In the genomic region with DNA sequence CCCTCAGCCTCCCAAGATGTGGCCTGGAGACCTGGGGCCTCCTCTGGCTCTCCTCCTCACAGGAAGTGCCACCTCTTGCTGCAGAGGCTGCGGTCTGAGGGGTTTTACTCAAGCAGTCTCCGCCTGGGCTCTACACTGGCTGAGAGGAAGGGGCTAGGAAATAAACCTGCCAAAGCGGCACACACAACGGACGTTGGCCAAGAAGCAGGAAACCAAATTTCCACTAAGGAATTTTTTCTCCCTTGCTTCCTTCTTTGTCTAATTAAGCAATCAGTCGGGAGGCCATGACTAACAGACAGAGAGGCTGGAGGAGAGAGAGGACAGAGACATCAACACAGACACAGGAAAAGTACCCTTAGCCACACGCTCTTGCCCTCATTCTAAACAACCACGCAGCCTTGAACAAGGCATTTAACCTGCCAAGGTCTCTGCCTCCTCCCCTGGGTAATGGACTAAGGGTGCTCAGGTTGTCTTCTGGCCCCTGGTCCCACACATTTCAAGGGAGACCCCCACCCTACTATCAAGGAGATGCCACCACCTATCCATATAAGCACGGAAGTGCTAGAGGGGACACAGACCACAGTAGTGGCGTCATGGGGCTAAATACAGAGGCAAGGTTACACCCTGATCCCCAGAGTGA, we compare ENCODE assay signal across 10 mouse cellular contexts. TPM values are rescaled to one million over a fixed set of nuclear protein-coding genes. Genes with fewer than 3 reads are reported as not detected.
DNase-seq lines count a peak whose midpoint lies in the region.
"Had no signal": no experiment of that assay in that cellular context is flagged by ENCODE, and none has a peak within 500 bp of the region (broad histone marks: within the 10 kb centered on the region; RNA-seq: fewer than 3 reads in every experiment).

No protein-coding gene starts in this region.

- 22% methylated on average over 10 of the region's 10 CpGs for WGBS in macrophage (ENCODE audit: missing documents)

- H3K4me3 ChIP-seq in macrophage (ENCODE audit: inconsistent target) = no peak overlapping the region
- H3K4me3 ChIP-seq: midbrain, embryonic 12.5 days had no signal

- H3K79me2 ChIP-seq in macrophage (ENCODE audit: inconsistent target) = peaks cover 78% of the 10 kb centered on the region

- peak; percentile 12 to 26 for DNase-seq in cerebellum, postnatal 25 days
- DNase-seq in cerebellum, adult 9-10 months = no peak
- DNase-seq in Muller cell, postnatal 12 days (ENCODE audit: inconsistent ontology term) = peak; percentile 58
- peak; percentile 44 for DNase-seq in kidney, adult 9 months
- no peak for DNase-seq in retina, postnatal 1 day
- DNase-seq in layer of hippocampus, postnatal 10 days (ENCODE audit: low spot score in 2 of 2) = no peak
- no peak for DNase-seq in cerebellum, postnatal 36 days

- H3K36me3 ChIP-seq in macrophage (ENCODE audit: inconsistent target) = no peaks in the 10 kb centered on the region; the same call in 1 of the 2 replicates
- H3K36me3 ChIP-seq: midbrain, embryonic 12.5 days had no signal

- H3K27ac ChIP-seq in macrophage = peak overlapping the region; percentile 21; the same call in 1 of the 2 replicates
- H3K27ac ChIP-seq: midbrain, embryonic 12.5 days had no signal

RNA-seq across cellular contexts. Expression of gene H6pd, which starts 7.5 kb away (rescaled TPM):
- 10 to 100 TPM in 10 of 26 experiments, 1 to 10 TPM in 16; 1.4 to 23.8 (median 6.3) TPM for total RNA-seq in macrophage (2018; cell fraction: chromatin; rRNA removed)
- total RNA-seq in macrophage (2018; cell fraction: cytosol; rRNA removed) = 10 to 100 TPM; 11.4 to 32.2 (median 18.9) TPM
- total RNA-seq in macrophage (2018; cell fraction: nucleus; rRNA removed) = 10 to 100 TPM in 25 of 26 experiments, 1 to 10 TPM in 1; 7.6 to 43.4 (median 25.0) TPM
- polyA plus RNA-seq in macrophage (2018) = 19.3 to 30.3 TPM (median 22.0 TPM) in 3 replicates
- 10 to 100 TPM; 10.7 to 12.8 TPM for total RNA-seq in layer of hippocampus, postnatal 10 days (2021)

RNA-seq across cellular contexts. Expression of gene Spsb1, which starts 46.5 kb away (rescaled TPM):
- total RNA-seq in macrophage (2018; cell fraction: chromatin; rRNA removed) = 100 to 1,000 TPM in 1 of 26 experiments, 10 to 100 TPM in 2, 1 to 10 TPM in 12, under 1 TPM in 9, not detected in 2; 0.40 to 117 (median 1.9) TPM
- 10 to 100 TPM in 1 of 26 experiments, 1 to 10 TPM in 1, under 1 TPM in 24; 0.14 to 13.2 (median 0.43) TPM for total RNA-seq in macrophage (2018; cell fraction: cytosol; rRNA removed)
- total RNA-seq in macrophage (2018; cell fraction: nucleus; rRNA removed) = 10 to 100 TPM in 2 of 26 experiments, 1 to 10 TPM in 8, under 1 TPM in 11, not detected in 5; 0.17 to 64.0 (median 0.77) TPM
- 0.23 to 1.8 TPM (median 1.5 TPM) in 3 replicates for polyA plus RNA-seq in macrophage (2018)
- total RNA-seq in layer of hippocampus, postnatal 10 days (2021) = 10 to 100 TPM; 16.7 to 19.9 TPM
- total RNA-seq: G1E had no signal

Comparison
In these comparisons a context has a peak if more than half of its experiments do, and no peak if none do; other contexts are left out.
1. DNase-seq: peak in cerebellum, postnatal 25 days (2 of 2), Muller cell, postnatal 12 days (single experiment) and kidney, adult 9 months (single experiment); none in cerebellum, adult 9-10 months (single experiment), retina, postnatal 1 day (single experiment), layer of hippocampus, postnatal 10 days (0 of 2) and cerebellum, postnatal 36 days (0 of 2).